Mouse (Mus musculus): ENCODE data around the gene Cnst. TPM values are rescaled to one million over a fixed set of nuclear protein-coding genes. Genes with fewer than 3 reads are reported as not detected.
A peak's percentile ranks its signal among the peaks of the same experiment; 100 is the strongest.

Gene Cnst
- polyA plus RNA-seq, 3 experiments from 2014 or later, result 10.6 to 16.1 (median 16.0) TPM

DNA sequence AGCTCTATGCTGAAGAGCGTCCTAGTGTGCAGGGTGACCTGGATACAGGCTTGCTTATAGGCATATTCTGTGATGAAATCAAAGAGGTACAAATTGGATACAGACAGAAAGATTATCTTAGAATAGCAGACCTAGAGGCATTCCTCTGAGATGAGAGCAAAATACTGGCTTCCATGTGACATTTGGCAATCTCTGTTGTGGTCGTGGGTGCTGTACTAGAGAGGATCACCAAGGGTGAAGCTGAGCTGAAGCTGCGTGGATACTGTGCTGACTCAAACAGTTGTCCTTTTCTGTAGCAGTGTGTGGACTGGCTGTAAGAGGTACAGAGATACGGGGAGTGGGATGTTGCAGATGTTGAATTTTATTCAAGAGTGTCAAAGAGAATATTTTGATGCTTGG lies 7.8 kb downstream of the Cnst start:
- ATAC-seq, result no peak

DNA sequence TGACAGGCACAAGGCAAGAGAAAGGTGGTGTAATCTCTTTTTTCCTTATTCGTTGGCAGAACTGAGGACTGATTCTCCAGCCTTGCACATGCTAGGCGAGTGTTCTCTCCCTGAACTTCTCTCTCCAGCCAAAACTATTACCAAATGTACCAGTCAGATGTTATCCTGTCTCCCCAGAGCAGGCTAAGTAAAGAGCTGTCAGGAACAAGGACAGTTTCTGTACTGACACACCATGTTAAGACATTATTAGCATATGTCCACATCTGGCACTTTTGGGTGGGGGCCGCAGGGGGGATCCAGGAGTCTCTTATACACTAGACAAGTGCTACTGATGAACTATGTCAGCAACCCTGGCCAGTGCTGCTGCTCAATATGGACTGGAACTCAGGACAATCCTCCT lies 10.8 kb downstream of the Cnst start:
- no peak for ATAC-seq

DNA sequence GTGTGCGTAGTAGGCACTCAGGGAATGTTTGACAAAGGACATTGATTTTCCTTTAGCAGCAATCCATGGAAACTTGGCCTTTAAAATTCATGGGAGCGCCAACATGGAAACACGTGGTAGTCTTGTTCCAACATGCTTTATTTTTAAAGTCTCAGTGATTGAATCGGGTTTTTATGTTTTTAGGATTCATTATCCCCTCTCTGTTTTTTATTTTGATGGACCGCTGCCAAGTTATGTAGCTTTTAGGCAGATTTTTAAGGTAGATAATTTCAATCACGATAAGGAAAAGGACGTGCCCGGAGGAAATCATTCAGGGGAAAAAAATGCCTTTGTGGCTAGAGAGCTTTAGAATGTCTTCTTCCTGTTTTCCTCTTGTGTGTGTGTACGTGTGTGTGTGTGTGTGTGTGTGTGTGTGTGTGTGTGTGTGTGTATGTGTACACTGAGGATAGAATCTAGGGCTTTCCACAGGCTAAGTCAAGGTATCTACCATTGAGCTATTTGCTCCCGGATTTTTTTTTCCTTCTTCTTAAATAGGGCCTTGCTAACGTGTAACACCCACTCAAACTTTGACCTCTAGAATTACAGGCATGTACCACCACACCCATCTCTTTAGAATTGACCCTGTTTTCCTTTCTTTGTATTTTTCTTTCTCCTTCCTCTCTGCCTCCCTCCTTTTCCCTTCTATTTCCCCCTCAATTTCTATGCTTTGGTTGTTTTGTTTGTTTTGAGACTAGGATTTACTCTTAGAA lies 13.4 kb downstream of the Cnst start:
- peak; percentile 41 for ATAC-seq

DNA sequence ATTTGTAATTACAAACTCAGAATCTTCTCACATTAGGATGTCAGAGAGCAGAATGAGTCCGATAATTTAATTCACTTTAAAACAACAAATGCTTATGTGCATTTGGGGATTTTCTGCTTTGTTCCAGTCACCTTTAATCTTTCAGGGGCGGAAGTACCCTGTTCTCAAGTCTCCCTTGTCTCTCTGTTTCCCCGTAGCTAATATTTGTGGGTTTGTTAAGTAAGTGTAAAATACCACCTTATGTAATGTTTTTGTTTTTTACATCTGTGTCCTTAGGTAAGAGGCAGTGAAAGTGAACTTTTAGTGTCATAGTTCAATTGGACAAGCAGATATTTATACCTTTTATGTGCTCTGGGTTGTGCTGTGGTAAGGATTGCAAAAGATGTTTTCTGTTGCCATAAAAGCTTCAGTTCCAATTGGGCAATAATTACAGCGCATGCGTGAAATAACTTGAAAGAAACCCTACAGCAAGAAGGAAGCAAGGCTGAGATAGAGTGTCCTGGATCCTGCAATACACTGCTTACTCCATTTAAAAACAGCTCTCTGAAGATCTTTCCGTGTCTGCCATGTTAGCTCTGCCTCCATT lies 14.8 kb downstream of the Cnst start:
- peak; percentile 82 for ATAC-seq

DNA sequence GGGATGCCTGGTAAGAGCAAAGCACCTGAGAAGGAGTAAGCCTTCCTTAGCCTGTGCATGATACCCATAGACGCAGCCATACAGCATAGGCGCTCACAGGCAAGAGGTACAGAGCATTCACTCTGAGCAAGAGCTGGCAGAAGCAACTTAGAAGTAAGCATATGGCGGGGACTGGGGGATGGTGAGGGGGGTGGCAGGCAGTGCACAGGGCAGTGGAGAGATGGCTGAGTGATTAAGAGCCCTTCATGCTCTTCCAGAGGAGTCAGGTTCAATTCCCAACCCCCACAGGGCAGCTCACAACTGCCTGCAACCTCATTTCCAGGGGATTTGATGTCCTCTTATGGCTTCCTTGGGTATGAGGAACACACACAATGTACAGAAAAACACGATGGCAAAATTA lies 17.0 kb downstream of the Cnst start:
- ATAC-seq, result no peak

DNA sequence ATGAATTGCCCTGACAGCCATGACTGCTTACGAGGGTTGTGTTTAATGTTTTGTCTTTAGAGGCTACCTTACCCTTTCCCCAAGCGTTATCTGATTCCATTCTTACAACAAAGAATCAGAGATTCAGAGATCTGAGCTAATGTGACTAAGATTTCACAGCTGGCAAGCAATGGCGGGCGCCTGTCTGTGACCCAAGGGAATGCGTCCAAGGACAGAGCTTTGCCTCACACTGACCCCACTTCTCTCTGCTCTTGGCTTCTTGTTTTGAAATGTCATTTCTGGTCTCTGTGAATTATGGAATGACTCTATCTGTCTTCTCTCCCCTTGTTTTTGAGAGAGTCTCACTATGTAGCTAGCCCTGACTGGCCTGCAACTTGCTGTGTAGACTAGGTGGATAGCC lies 17.8 kb downstream of the Cnst start:
- ATAC-seq, result no peak

DNA sequence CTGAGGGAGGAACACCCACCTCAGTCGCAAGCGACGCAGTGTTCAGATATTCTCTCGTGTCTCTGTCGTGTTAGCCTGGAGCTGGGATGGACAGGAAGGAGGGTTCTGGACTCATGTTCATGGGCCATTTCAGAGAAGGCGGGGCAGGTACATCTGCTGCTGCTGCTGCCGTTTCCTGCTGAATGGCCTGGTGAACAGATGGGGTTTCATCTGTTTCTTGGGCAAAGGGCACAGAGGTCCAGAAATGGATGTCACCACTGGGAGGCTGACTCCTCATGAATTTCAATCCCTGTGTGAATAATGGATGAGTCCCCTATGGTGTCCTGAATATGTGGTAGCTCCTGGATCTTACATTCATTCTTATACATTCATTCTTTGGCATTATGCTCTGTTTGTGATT lies 21.4 kb downstream of the Cnst start:
- no peak for ATAC-seq

DNA sequence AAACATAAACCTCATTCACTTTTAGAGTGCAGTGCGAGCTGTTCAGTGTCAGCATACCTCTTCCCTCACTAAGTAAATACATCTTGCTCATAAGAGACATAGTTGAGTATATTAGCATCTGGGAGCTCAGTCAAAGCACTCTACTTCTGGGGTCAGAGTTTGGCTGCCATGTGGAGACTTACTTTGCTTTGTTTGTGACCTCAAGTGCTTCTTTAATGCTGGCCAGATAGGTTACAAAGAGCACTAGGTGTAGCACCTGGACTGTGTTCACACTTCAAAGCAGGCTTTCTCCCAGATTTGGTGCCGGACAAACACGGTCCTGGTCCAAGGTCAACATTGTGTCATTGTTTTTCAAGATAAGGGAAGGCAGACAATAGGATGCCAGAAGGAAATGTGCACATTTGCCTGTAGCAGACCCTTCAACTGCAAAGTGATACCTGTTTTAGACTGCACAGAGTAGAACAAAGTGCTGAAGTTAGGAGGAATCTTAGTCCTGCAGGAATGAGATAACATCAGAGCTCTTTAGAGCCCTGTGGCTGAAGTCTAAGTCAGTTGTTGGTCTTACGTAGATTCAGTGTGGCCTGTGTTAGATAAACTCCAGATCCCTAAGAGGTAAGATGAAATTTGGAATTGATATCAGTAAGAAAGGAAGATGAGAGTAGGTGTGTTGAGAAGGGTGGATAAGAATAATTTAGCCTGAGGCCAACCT lies 22.7 kb downstream of the Cnst start:
- ATAC-seq, result no peak

DNA sequence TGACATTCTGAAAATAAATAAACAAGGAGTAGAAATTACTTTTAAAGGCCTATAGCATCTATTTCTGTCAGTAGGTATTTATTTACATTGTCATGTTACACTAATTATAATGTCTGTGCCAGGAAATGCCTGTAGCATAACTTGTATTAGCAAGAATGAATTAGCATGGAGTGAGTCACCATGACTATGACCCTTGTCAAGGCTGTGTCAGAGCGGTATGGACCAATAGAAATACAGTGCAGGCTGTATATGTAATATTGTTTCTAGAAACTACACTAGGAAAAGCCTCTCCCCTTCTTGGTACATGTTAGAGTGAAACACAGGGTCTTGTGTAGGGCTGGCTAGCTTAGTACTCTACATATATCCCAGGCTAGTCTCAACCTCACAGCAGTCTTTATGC lies 24.3 kb downstream of the Cnst start:
- ATAC-seq, result no peak

DNA sequence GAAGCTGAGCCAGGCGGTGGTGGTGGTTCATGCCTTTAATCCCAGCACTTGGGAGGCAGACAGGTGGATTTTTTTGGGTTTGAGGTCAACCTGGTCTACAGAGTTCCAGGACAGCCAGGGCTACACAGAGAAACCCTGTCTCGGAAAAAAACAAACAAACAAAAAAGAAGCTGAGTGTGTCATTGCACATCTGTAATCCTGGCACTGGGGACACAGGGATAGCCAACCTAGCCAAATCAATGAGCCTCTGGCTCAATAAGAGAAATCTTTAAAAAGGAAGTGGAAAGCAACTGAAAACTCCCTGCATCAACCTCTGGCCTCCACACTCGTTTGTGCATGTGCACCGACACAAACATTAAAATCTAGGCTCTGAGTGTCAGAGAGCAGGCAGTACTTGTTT lies 25.5 kb downstream of the Cnst start:
- ATAC-seq, result no peak

DNA sequence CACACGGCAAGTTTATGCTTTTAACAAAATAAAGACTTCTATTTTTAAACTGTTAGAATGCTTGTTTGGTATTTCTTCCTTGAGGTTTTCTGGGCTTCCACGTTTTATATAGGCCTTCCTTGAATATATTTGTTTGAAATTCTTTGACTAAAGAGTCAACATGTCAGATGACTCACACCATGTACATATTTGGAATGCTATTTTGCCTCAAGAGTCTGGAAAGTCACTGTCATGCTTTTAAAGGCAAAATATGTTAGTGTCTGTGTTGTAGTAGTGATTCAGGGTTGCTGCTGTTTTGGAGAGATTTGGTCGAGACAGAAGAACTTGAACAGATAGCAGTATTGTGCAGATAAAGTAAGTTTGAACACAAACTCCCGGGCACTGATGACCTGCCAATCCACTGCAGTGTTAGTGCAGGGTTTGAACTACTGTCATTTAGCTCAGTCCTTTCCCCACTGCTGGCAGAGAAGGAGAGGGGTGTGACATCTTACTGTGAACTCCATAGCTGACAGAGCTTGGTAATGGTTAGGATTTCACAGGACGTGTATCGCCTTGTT lies 27.6 kb downstream of the Cnst start:
- ATAC-seq, result no peak

DNA sequence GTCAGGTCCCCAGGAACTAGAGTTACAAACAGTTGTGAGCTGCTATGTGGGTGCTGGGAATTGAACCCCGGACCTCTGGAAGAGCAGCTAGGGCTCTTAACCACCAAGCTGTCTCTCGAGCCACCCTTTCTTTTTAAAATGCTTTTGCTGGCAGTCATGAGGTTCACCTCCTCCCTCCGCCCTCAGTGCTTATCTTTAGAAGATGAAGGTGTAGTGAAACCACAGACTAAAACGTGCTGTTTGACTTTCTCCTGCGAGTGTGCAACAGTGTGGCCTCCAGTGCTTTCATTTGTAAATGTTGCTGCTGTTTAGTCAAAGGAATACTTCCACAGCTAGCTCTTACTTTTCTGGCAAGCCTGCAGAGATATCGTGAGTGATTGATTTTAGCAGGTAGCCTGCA lies 32.5 kb downstream of the Cnst start:
- peak; percentile 87 for ATAC-seq

DNA sequence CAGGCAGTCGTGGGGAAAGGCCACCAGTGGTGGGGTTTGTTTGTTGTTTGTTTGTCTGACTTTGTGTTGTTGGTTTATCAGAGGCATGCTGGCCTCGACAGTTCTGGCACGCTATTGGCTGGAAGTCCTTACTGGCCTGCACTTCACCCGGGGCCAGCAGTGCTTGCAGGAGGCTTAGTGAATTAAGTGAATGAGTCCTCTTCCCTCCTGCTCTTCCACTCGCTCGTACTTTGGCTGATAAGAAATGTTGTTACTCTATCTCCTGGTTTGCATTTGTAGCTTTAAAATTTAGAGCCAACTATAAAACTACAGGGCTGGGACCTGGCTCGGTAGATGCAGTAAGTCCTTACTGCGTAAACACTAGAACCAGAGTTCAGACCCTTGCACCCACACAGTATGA lies 34.0 kb downstream of the Cnst start:
- no peak for ATAC-seq

DNA sequence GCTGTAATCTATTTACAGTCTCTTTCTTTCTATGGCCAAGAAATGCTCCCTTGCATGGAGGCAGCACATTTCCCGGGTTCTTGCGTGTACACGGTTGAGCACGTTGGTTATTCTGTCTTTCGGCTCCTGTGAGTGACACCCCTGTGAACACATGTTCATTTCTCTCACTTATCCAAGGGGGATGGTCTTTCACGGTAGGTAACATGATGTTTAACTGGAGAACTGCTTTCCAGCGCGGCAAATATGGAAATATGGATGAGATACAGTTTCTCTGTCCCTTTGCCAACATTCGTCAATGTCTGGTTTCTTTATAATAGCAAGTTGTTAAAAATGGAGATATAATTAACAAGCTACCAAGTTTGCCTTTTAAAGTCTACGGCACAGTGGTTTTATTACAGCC lies 35.3 kb downstream of the Cnst start:
- ATAC-seq, result no peak

DNA sequence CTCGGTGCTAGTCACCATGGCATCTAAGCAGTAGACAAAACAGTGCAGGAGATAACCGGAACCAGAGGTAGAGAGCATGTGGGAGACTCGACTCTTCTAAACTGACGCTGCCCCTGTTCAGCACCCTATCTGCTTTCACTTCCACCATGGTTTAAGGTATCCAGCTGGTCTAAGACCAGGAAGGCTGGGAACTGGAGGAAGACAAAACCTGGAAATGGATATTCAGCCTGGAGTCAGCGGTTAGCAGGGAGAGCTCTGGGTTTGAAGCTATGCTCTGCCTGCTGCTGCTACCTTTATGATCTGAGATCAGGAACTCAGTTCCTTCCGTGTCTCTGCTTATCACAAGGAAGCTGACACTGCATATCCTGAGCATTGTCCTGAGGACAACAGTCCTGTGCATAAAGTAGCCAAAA lies 35.9 kb downstream of the Cnst start:
- no peak for ATAC-seq

DNA sequence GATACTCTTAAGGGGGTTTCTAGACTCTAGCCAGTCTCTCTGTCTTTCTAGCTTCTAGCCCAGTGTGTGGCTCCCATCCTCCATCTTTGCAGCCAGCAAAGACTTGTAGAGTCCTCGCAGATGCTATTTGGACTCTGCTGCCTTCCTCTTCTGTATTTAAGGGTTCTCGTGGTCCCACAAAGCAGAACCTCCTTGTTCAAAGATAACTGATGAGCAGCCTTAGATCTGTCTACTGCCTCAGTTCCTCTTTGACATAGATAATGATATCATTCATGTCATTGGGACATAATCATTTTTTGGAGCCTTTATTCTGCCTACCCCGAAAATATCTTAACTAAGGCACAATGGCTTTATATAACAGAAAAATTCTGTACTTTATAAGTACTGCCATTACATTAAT lies 36.9 kb downstream of the Cnst start:
- no peak for ATAC-seq

DNA sequence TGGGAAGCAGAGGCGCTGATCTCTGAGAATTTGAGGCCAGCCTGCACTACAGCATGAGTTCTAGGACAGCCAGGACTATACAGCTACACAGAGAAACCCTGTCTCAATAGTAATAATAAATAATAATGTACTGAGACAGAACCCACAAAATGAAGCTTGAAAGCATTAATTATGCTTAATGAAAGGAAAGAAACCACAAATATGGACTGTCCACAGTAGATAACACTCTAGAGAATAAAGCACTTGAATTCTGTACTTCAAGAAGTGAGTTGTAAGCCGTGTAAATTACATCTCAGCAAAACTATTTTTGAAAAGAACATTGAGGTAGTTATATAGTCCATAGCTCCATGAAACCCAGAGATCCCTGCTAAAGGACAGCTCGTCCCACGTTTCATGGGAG lies 38.0 kb downstream of the Cnst start:
- ATAC-seq, result no peak

DNA sequence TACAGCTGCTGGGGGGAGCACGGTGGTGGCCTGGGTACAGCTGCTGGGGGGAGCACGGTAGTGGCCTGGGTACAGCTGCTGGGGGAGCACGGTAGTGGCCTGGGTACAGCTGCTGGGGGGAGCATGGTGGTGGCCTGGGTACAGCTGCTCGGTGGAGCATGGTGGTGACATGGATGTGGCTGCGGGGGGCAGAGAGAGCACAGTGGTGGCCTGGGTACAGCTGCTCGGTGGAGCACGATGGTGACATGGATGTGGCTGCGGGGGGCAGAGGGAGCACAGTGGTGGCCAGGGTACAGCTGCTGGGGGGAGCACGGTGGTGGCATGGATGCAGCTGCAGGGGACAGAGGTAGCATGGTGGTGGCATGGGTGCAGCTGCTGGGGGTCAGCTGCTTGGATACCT lies 39.5 kb downstream of the Cnst start:
- no peak for ATAC-seq

DNA sequence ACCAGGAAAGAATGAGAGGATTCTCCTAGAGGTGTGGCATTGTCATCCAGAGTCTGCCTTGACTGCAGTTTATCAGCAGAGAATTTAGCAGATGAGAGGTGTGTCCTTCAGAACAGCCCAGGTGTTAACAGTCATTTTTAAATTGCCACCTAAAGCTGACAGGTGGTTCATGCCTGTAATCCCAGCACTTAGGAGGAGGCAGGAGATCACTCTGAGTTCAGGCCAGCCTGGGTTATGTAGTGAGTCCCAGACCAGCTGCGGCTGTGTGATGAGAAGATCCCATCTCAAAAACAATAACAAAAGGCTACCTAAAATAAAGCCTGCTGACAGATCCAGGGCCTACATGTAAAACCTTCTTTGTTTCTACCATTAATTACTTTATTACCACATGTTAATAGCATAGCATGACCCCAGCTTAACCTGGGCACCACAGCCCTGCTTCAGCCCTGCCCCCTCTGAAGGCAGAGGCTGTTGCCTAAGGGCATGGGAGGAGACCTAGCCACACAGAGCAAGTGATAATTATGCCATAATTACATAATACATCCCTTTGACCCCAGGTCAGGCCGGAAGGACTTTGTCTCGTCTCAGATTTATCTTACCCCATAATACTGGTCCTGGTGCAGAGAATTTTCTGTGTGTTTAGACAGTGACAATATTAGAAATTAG lies 40.4 kb downstream of the Cnst start:
- ATAC-seq, result no peak

DNA sequence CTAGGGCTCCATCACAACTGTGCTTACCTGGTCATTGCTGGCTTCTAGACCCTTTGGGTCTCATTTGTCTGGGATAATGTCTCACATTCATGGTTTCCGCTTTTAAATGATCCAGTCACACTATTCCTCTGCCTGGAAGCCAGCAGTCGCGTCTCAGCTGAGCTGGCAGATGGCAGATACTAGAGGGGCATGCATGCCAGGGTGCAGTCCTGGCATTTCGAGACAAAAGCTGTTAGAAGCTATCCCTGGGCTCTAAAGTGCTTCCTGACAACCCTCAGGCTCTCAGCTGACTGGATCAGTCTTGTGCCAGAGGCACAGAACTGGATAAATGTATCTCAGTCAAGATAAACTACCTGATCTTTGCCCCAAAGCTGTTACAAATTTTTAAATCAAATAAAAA lies 42.1 kb downstream of the Cnst start:
- ATAC-seq, result no peak

DNA sequence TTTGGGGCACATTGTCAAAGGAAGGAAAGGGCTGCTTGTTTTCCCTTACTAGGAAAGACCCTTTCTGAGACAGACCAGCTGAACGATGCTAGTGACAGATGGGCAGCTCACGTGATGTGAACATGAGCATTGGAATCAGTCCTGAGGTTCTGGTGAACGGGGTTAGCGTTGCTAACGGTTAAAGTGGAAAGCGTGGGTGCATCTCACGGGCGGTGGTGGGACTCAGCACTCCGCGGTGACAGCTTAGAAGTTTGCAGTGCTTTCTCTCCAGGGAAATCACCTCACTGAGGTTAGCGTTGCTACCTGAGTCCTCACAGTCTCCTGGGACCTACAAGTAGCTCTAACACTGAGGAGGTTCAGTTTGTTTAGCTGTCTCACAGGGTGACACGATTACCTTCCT lies 45.5 kb downstream of the Cnst start:
- peak; percentile 49 for ATAC-seq

DNA sequence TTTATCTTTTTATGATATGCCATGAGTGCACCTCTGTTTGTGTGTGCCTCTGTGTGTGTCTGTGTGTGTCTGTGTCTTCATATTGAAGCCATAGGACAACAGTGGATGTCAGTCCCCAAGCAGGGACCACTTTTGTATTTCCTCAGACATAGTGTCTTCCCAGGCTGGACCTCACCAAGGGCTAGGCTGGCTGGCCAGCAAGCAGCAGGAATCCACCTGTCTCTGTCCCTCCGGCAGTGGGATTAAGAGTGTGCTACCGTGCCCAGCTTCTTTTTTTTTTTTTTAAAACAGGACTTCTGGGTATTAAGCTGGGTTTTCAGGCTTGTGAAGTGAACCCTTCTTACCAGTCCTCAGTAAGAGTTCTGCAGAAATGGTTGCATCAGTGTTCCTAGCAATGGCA lies 46.0 kb downstream of the Cnst start:
- no peak for ATAC-seq

DNA sequence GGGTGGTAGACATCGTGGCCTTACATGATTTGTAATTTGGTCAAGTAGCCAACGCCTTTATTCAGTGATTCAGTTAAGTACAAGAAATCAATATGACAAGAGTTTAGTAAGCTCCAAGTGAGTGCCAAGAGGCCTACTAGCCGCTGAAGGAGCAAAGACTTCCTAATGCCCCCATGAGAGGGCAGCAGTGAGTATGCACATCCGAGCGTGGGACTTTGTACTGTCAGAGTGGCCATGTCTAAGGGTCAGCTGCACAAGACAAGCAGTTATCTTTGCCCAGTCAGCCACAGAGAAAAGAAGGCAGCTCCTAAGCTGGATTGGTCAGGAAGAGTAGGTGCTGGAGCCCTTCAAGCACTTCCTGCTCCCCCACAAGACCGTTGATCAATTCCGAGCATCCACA lies 46.8 kb downstream of the Cnst start:
- ATAC-seq, result no peak

All from inflammation-experienced regulatory T-cells, adult 6 months (primary cell).